Mouse (Mus musculus) MEL (cell line): ENCODE data around the gene Ttyh2. TPM values are rescaled to one million over a fixed set of nuclear protein-coding genes. Genes with fewer than 3 reads are reported as not detected.
A peak's percentile ranks its signal among the peaks of the same experiment; 100 is the strongest.

ENCODE experiments used
- DNase-seq: peaks from one replicate; pipeline ENCODE4 v3.0.0; 2011; ENCODE audit warnings: low read depth, low spot score
- H3K27ac ChIP-seq: 2 replicates; pipeline ENCODE4 v1.5.1; 2012; ENCODE audit warnings: low read depth, mild to moderate bottlenecking, control low read depth, low read length, moderate library complexity; ENCODE audit not compliant: control insufficient read depth
- H3K27me3 ChIP-seq, 2 experiments: fragments of 150-350 bp in 1 of 2; sonication (generic) in 1 of 2; 2 replicates each; pipeline ENCODE4 v1.6.1; 2012; ENCODE audit warnings: low read length in 2 of 2, mild to moderate bottlenecking in 2 of 2, improper control_type of control experiment in 1 of 2, moderate library complexity in 1 of 2; ENCODE audit not compliant: insufficient read depth in 2 of 2, control insufficient read depth in 1 of 2
- H3K36me3 ChIP-seq, 2 experiments: 2 replicates each; pipeline ENCODE4 v1.6.1; 2012 to 2014; ENCODE audit warnings: low read length in 2 of 2, improper control_type of control experiment in 1 of 2, inconsistent platforms in 1 of 2, mild to moderate bottlenecking in 1 of 2; ENCODE audit not compliant: insufficient read depth in 2 of 2, control insufficient read depth in 1 of 2
- H3K4me1 ChIP-seq, 2 experiments: fragments of 150-350 bp in 1 of 2; sonication (generic) in 1 of 2; 2 replicates each; pipeline ENCODE4 v1.6.1; 2012; ENCODE audit warnings: low read length in 2 of 2, improper control_type of control experiment in 1 of 2, mild to moderate bottlenecking in 1 of 2; ENCODE audit not compliant: insufficient read depth in 2 of 2, control insufficient read depth in 1 of 2
- H3K4me3 ChIP-seq, 2 experiments: fragments of 150-350 bp in 1 of 2; sonication (generic) in 1 of 2; 2 replicates each; pipeline ENCODE4 v1.5.1; 2012; ENCODE audit warnings: low read depth in 2 of 2, low read length in 2 of 2, mild to moderate bottlenecking in 2 of 2, moderate library complexity in 2 of 2, control low read depth in 1 of 2, improper control_type of control experiment in 1 of 2; ENCODE audit not compliant: control insufficient read depth in 1 of 2, insufficient read depth in 1 of 2
- H3K79me2 ChIP-seq: 2 replicates; pipeline ENCODE4 v1.6.1; 2012; ENCODE audit warnings: mild to moderate bottlenecking, low read length, moderate library complexity; ENCODE audit not compliant: control insufficient read depth, poor library complexity, insufficient read depth
- H3K9ac ChIP-seq: 2 replicates; pipeline ENCODE4 v1.6.1; 2012; ENCODE audit warnings: low read depth, mild to moderate bottlenecking, control low read depth, low read length, moderate library complexity; ENCODE audit not compliant: control insufficient read depth, poor library complexity, severe bottlenecking
- H3K9me3 ChIP-seq: fragments of 150-350 bp; sonication (generic); replicated peaks from 2 replicates; pipeline ENCODE4 v1.6.1; 2012; ENCODE audit warnings: mild to moderate bottlenecking, low read length, improper control_type of control experiment, moderate library complexity; ENCODE audit not compliant: insufficient read depth
- BHLHE40 ChIP-seq: IDR thresholded peaks from 2 replicates; pipeline ENCODE4 v1.6.1; 2012; ENCODE audit warnings: low read depth, mild to moderate bottlenecking, inconsistent platforms, low read length, improper control_type of control experiment, borderline replicate concordance
- CHD1 ChIP-seq: IDR thresholded peaks from 2 replicates; pipeline ENCODE4 v1.6.1; 2012; ENCODE audit warnings: low read depth, mild to moderate bottlenecking, inconsistent platforms, low read length, improper control_type of control experiment
- CHD2 ChIP-seq: IDR thresholded peaks from 2 replicates; pipeline ENCODE4 v1.6.1; 2011; ENCODE audit warnings: low read length, improper control_type of control experiment
- CTCF ChIP-seq, 3 experiments: IDR thresholded peaks in 2 of 3; conservative IDR thresholded peaks in 1 of 3; 2 replicates each; pipeline ENCODE4 v1.5.1; 2011 to 2012; ENCODE audit warnings: low read length in 3 of 3, low read depth in 2 of 3, mild to moderate bottlenecking in 2 of 3, improper control_type of control experiment in 1 of 3, inconsistent platforms in 1 of 3, mixed read lengths in 1 of 3, moderate library complexity in 1 of 3; ENCODE audit not compliant: control insufficient read depth in 1 of 3, insufficient read depth in 1 of 3, poor library complexity in 1 of 3, severe bottlenecking in 1 of 3
- E2F4 ChIP-seq: IDR thresholded peaks from 2 replicates; pipeline ENCODE4 v1.6.1; 2011; ENCODE audit warnings: low read depth, low read length, improper control_type of control experiment, borderline replicate concordance
- ELF1 ChIP-seq: IDR thresholded peaks from 2 replicates; pipeline ENCODE4 v1.6.1; 2014; ENCODE audit warnings: low read depth, mild to moderate bottlenecking, inconsistent platforms, low read length, improper control_type of control experiment, moderate library complexity
- EP300 ChIP-seq, 2 experiments: IDR thresholded peaks; 2 replicates each; pipeline ENCODE4 v1.6.1; 2011; ENCODE audit warnings: improper control_type of control experiment in 2 of 2, low read length in 2 of 2, low read depth in 1 of 2, mild to moderate bottlenecking in 1 of 2
- ETS1 ChIP-seq: IDR thresholded peaks from 2 replicates; pipeline ENCODE4 v1.6.1; 2012; ENCODE audit warnings: low read depth, mild to moderate bottlenecking, inconsistent platforms, low read length, improper control_type of control experiment, moderate library complexity
- GABPA ChIP-seq: IDR thresholded peaks from 2 replicates; pipeline ENCODE4 v1.6.1; 2012; ENCODE audit warnings: low read depth, mild to moderate bottlenecking, inconsistent platforms, low read length, improper control_type of control experiment, moderate library complexity
- GATA1 ChIP-seq: IDR thresholded peaks from 2 replicates; pipeline ENCODE4 v1.6.1; 2011; ENCODE audit warnings: low read depth, low read length, improper control_type of control experiment
- HCFC1 ChIP-seq: IDR thresholded peaks from 2 replicates; pipeline ENCODE4 v1.6.1; 2012; ENCODE audit warnings: low read depth, mild to moderate bottlenecking, inconsistent platforms, low read length, improper control_type of control experiment, moderate library complexity
- JUND ChIP-seq: IDR thresholded peaks from 2 replicates; pipeline ENCODE4 v1.6.1; 2011; ENCODE audit warnings: low read depth, mild to moderate bottlenecking, improper control_type of control experiment, low read length
- KAT2A ChIP-seq: conservative IDR thresholded peaks from 2 replicates; pipeline ENCODE4 v1.6.1; 2012; ENCODE audit warnings: low read depth, low read length, improper control_type of control experiment, inconsistent platforms
- MAFK ChIP-seq: IDR thresholded peaks from 2 replicates; pipeline ENCODE4 v1.6.1; 2011; ENCODE audit warnings: low read depth, mild to moderate bottlenecking, low read length, improper control_type of control experiment, borderline replicate concordance
- MAZ ChIP-seq: IDR thresholded peaks from 2 replicates; pipeline ENCODE4 v1.6.1; 2012; ENCODE audit warnings: low read depth, mild to moderate bottlenecking, inconsistent platforms, low read length, improper control_type of control experiment
- MEF2A ChIP-seq: IDR thresholded peaks from 2 replicates; pipeline ENCODE4 v1.6.1; 2014; ENCODE audit warnings: low read depth, mild to moderate bottlenecking, inconsistent platforms, low read length, improper control_type of control experiment; ENCODE audit not compliant: poor library complexity, insufficient replicate concordance, severe bottlenecking; ENCODE audit errors: extremely low read depth
- MXI1 ChIP-seq: IDR thresholded peaks from 2 replicates; pipeline ENCODE4 v1.6.1; 2011; ENCODE audit warnings: mild to moderate bottlenecking, low read depth, low read length, improper control_type of control experiment
- MYC ChIP-seq: IDR thresholded peaks from 2 replicates; pipeline ENCODE4 v1.6.1; 2011; ENCODE audit warnings: low read depth, mild to moderate bottlenecking, low read length, improper control_type of control experiment, moderate library complexity
- NELFE ChIP-seq: IDR thresholded peaks from 2 replicates; pipeline ENCODE4 v1.6.1; 2011; ENCODE audit warnings: low read depth, low read length, improper control_type of control experiment
- NRF1 ChIP-seq: IDR thresholded peaks from 2 replicates; pipeline ENCODE4 v1.6.1; 2014; ENCODE audit warnings: low read depth, mild to moderate bottlenecking, inconsistent platforms, low read length, improper control_type of control experiment, moderate library complexity; ENCODE audit not compliant: poor library complexity, insufficient read depth, severe bottlenecking
- POLR2A ChIP-seq, 2 experiments: IDR thresholded peaks; 2 replicates each; pipeline ENCODE4 v1.6.1; 2011 to 2012; ENCODE audit warnings: low read length in 2 of 2, mild to moderate bottlenecking in 2 of 2, control low read depth in 1 of 2, improper control_type of control experiment in 1 of 2, low read depth in 1 of 2, moderate library complexity in 1 of 2; ENCODE audit not compliant: control insufficient read depth in 1 of 2, insufficient read depth in 1 of 2, poor library complexity in 1 of 2
- POLR2AphosphoS2 ChIP-seq: IDR thresholded peaks from 2 replicates; pipeline ENCODE4 v1.6.1; 2011; ENCODE audit warnings: low read length, improper control_type of control experiment
- POLR2AphosphoS5 ChIP-seq: IDR thresholded peaks from 2 replicates; pipeline ENCODE4 v1.6.1; 2012; ENCODE audit warnings: low read depth, borderline replicate concordance, mild to moderate bottlenecking, inconsistent platforms, low read length, moderate library complexity, mixed read lengths
- RAD21 ChIP-seq: IDR thresholded peaks from 2 replicates; pipeline ENCODE4 v1.6.1; 2011; ENCODE audit warnings: mild to moderate bottlenecking, low read depth, low read length, improper control_type of control experiment
- RCOR1 ChIP-seq: IDR thresholded peaks from 2 replicates; pipeline ENCODE4 v1.6.1; 2012; ENCODE audit warnings: low read depth, mild to moderate bottlenecking, inconsistent platforms, low read length, improper control_type of control experiment
- SIN3A ChIP-seq: IDR thresholded peaks from 2 replicates; pipeline ENCODE4 v1.6.1; 2012; ENCODE audit warnings: low read length, improper control_type of control experiment, inconsistent platforms
- SMC3 ChIP-seq: IDR thresholded peaks from 2 replicates; pipeline ENCODE4 v1.6.1; 2011; ENCODE audit warnings: low read depth, low read length, improper control_type of control experiment
- TAL1 ChIP-seq: IDR thresholded peaks from 2 replicates; pipeline ENCODE4 v1.6.1; 2012; ENCODE audit warnings: mild to moderate bottlenecking, inconsistent platforms, low read length, moderate library complexity, mixed read lengths
- TBP ChIP-seq: IDR thresholded peaks from 2 replicates; pipeline ENCODE4 v1.8.0; 2011; ENCODE audit warnings: low read depth, low read length, improper control_type of control experiment
- TCF12 ChIP-seq: IDR thresholded peaks from 2 replicates; pipeline ENCODE4 v1.6.1; 2014; ENCODE audit warnings: low read depth, mild to moderate bottlenecking, inconsistent platforms, low read length, improper control_type of control experiment, moderate library complexity
- UBTF ChIP-seq: IDR thresholded peaks from 2 replicates; pipeline ENCODE4 v1.6.1; 2012; ENCODE audit warnings: low read depth, mild to moderate bottlenecking, inconsistent platforms, low read length, improper control_type of control experiment, moderate library complexity, borderline replicate concordance; ENCODE audit not compliant: insufficient read depth
- USF1 ChIP-seq: IDR thresholded peaks from 2 replicates; pipeline ENCODE4 v1.6.1; 2014; ENCODE audit warnings: low read depth, mild to moderate bottlenecking, inconsistent platforms, low read length, improper control_type of control experiment, moderate library complexity
- USF2 ChIP-seq, 2 experiments: IDR thresholded peaks; 2 replicates each; pipeline ENCODE4 v1.6.1; 2011 to 2012; ENCODE audit warnings: improper control_type of control experiment in 2 of 2, low read length in 2 of 2, borderline replicate concordance in 1 of 2, inconsistent platforms in 1 of 2, low read depth in 1 of 2, mild to moderate bottlenecking in 1 of 2; ENCODE audit not compliant: insufficient read depth in 1 of 2
- ZC3H11A ChIP-seq: IDR thresholded peaks from 2 replicates; pipeline ENCODE4 v1.6.1; 2012; ENCODE audit warnings: low read depth, mild to moderate bottlenecking, inconsistent platforms, low read length, improper control_type of control experiment
- ZKSCAN1 ChIP-seq: IDR thresholded peaks from 2 replicates; pipeline ENCODE4 v1.6.1; 2012; ENCODE audit warnings: low read depth, mild to moderate bottlenecking, inconsistent platforms, low read length, improper control_type of control experiment, moderate library complexity
- ZMIZ1 ChIP-seq: IDR thresholded peaks from 2 replicates; pipeline ENCODE4 v1.6.1; 2012; ENCODE audit warnings: low read depth, mild to moderate bottlenecking, inconsistent platforms, low read length, improper control_type of control experiment, moderate library complexity
- ZNF384 ChIP-seq: IDR thresholded peaks from 2 replicates; pipeline ENCODE4 v1.6.1; 2012; ENCODE audit warnings: low read depth, mild to moderate bottlenecking, inconsistent platforms, low read length, improper control_type of control experiment
- polyA plus RNA-seq, 2 experiments: library from polyadenylated mRNA; stranded (reverse) in 1 of 2; unstranded in 1 of 2; fragments of >175 nt in 1 of 2; fragments of >200 nt in 1 of 2; gene quantifications; 2 replicates each; pipeline versions ENCODE4 v1.2.1 to v1.2.4; 2012; ENCODE audit warnings: low replicate concordance in 2 of 2, low read depth in 1 of 2; ENCODE audit not compliant: insufficient read length in 2 of 2, insufficient read depth in 1 of 2, missing spikeins in 1 of 2
- total RNA-seq: library from RNA; depleted of rRNA; stranded (reverse); fragments of 300-350 nt; gene quantifications from 2 replicates; pipeline ENCODE4 v1.2.3, GENCODE M21; 2012

Gene Ttyh2
- total and polyA plus RNA-seq, 3 experiments = 7.2 to 9.7 TPM; not detected in 1

DNA sequence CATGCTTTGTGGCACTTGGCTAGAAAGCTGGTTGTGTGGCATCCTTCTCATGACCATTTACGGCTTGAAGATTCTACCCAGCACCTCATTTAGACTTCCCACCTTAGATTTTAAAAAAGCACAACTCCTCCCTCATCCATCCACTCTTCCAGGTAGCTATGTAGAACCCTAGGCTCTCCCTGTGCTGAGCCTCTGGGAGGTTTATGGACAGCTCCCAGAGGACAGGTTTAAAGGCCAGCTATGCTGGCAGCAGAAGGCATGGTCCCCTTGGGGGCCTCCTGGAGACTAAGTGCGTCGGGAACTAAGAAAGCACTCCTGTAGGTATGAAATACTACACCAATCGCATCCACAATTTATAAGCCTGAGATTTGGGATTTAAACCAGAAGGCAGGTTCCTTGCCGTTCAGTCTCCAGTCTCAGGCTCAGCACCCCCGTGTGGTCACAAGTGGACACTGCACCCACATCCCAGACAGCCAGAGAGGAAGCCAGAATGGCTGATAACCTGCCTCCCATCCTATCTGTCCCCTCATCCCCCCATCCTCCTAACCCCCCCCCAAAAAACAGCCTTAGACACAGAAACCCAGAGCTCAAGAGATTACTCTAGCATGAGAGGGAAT is 12.4 kb upstream of the Ttyh2 start:
- Histone ChIP-seq H3K9ac (no peak overlapping the region), H3K4me3 (no peak overlapping the region), H3K4me1 (peaks cover 8 to 10% of the 10 kb centered on the region in 2 experiments; a peak in 3 of 4 replicates), H3K9me3 (no peaks in the 10 kb centered on the region), H3K27ac (no peak overlapping the region), H3K36me3 (peaks cover 0 to 3% of the 10 kb centered on the region in 2 experiments; a peak in 2 of 4 replicates), H3K27me3 (no peaks in the 10 kb centered on the region), H3K79me2 (no peaks in the 10 kb centered on the region; the same call in 1 of the 2 replicates)
- DNase-seq = peak; percentile 76
- no peak for TF ChIP-seq MAZ
- TF ChIP-seq CHD2 = no peak
- no peak for TF ChIP-seq ZNF384
- TF ChIP-seq BHLHE40 = 0 out of 2 replicates have a peak, but pooled peaks have one; percentile 27
- TF ChIP-seq EP300 (IDR thresholded peaks at IDR 0.05; ENCODE audit: low read depth in 1 of 2, low read length in 2 of 2) = no peak
- TF ChIP-seq ZC3H11A = peak; percentile 44; the same call in 1 of the 2 replicates
- TF ChIP-seq KAT2A = no peak
- TF ChIP-seq MYC = no peak
- TF ChIP-seq TAL1 = no peak
- no peak for TF ChIP-seq POLR2AphosphoS2
- TF ChIP-seq POLR2A (IDR thresholded peaks at IDR 0.05; ENCODE audit: control insufficient read depth in 1 of 2, insufficient read depth in 1 of 2, low read depth in 1 of 2, low read length in 2 of 2, poor library complexity in 1 of 2) = no peak
- no peak for TF ChIP-seq POLR2AphosphoS5
- no peak for TF ChIP-seq GABPA
- TF ChIP-seq JUND = no peak
- TF ChIP-seq MEF2A = no peak
- no peak for TF ChIP-seq TBP
- TF ChIP-seq MAFK = no peak
- no peak for TF ChIP-seq TCF12
- TF ChIP-seq GATA1 = no peak; the same call in 1 of the 2 replicates
- TF ChIP-seq RAD21 = peak; percentile 50
- no peak for TF ChIP-seq ZKSCAN1
- no peak for TF ChIP-seq HCFC1
- TF ChIP-seq RCOR1 = peak; percentile 43; the same call in 1 of the 2 replicates
- no peak for TF ChIP-seq USF1
- TF ChIP-seq SMC3 = peak; percentile 72
- no peak for TF ChIP-seq MXI1
- no peak for TF ChIP-seq CHD1
- TF ChIP-seq E2F4 = no peak
- no peak for TF ChIP-seq NELFE
- TF ChIP-seq USF2 (IDR thresholded peaks at IDR 0.05; ENCODE audit: borderline replicate concordance in 1 of 2, insufficient read depth in 1 of 2, low read depth in 1 of 2, low read length in 2 of 2) = no peak
- no peak for TF ChIP-seq ETS1
- TF ChIP-seq NRF1 = no peak
- TF ChIP-seq ZMIZ1 = no peak
- TF ChIP-seq ELF1 = no peak
- TF ChIP-seq SIN3A = no peak
- no peak for TF ChIP-seq UBTF
- TF ChIP-seq CTCF (IDR thresholded peaks at IDR 0.05 in 2 of 3, conservative IDR thresholded peaks at IDR 0.05 in 1 of 3; ENCODE audit: control insufficient read depth in 1 of 3, insufficient read depth in 1 of 3, low read depth in 2 of 3, low read length in 3 of 3, poor library complexity in 1 of 3, severe bottlenecking in 1 of 3) = peak; percentile 79 to 90 (median 82)
